Mouse (Mus musculus): ENCODE measurements around the gene Col27a1.

The Col27a1 gene

GRCm38 (mm10) chr4:63311426-63311825 lies 97.6 kb downstream of the Col27a1 start:
- DNase-seq = no peak

DNA sequence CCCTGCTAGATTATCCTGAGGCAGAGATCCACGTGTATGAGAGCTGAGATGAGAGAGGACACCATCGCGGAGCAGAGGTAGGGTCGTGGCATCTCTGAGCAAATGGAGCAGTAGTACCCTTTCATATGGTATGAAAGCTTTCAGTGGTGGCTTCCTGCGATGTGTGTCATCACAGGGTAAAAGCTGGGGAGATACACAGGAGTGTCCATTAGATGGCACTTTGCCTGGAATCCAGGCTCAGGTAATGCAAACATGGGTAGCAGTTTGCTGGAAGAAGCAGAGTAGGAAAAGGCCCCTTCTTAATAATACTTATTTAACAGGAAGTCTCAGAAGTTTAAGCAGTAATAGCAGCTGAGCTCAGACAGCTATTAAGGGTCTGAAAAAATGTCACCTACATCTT lies 100.3 kb downstream of the Col27a1 start:
- no peak for DNase-seq

DNA sequence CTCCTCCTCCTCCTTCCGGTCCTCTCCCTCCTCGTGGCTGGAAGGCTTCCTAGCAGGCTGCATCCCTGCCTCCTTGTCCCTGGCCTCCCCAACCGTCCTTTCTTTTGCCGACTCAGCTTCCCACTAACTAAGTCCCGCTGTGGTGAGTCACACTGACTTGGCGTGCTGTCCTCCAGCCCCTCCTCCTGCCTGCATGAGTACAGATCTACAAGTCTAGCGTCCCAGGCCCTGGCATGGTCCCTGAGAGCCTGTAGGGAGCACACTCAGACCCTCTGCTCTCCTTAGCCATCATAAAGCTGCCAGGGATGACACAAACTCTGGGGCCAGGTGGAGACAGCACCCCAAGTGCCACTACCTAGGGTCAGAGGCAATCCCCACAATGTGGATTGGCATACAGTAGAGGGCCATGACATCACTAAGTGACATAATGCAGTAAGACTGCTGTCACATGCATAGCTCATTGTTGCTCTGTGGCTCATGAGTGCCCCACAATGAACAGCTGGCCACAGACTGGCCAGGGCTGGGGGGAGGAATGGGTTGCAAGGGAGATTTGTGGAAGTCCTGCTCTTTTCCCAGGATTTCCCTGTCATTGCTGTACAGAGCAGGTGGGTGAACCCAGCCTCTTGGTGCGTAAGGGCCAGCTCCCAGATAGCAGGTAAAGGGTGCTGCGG lies 102.4 kb downstream of the Col27a1 start:
- peak in 1 of 2 experiments; percentile 10 for DNase-seq

DNA sequence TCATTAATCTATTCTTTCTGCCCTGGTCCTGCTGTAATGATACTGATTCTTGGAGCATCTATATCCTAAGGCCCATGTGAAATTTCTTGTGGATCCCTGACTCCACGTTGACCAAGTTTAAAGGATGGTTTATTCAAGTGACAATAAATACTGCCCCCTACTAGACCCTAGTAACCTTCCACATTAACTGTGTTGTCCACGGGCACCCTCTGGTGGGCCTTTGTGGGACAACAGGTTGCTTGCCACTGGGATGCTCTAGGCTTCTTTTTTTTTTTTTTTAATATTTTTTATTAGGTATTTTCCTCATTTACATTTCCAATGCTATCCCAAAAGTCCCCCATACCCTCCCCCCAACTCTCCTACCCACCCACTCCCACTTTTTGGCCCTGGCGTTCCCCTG lies 105.8 kb downstream of the Col27a1 start:
- peak; percentile 28 to 40 for DNase-seq

- DNase-seq = no peak
Observed at GRCm38 (mm10) chr4:63323275-63323815, 109.5 kb downstream of the Col27a1 start.

GRCm38 (mm10) chr4:63333403-63333802 lies 119.6 kb downstream of the Col27a1 start:
- DNase-seq = no peak

DNA sequence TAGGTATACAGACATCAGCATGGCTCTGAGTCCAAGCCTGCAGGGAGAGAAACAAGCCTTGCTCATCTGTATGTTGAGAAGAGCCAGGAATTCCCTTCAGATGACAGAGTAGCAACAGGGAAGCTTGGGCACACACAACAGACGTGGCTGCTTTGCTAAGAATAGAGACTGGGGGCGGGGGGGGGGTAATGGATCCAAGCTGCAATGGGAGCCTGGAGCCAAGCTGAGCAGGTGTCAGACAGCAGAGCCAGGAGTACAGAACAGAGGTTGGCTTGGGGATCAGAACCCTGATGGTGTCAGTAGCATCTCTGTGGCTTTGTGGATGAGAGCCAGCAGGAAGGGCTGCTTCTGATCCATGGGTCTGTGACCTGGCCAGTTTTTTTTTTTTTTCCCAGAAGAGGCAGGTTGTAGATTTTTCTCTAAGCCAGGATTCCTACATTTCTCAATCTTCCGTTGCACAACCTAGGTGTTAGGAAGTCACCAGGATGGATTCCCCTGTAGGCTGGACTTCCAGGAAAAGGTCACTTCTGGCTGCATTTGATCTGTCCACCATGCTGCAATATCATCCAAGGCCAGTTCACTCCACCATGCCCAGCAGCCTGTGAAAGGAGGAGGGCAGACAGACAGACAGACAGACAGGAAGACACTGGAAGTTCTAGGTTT lies 124.7 kb downstream of the Col27a1 start:
- no peak for DNase-seq

DNA sequence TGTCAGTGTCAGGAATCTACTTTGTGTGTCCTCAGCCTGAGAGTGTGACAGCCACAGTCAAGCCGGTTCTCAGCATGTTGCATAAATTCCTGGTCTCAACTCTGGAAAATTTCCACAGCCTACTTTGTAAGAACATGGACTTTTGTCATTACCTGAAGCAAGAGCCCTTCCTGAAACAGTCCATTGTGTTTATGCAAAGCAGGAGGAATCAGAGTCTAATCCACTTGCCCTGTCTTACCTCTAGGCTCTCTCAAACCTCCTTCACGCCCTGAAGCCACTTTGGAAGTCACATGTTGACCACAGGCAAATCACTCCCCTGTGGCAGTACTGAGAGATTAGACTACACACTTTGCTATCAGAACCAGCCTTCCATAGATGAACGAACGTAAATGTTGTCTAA lies 128.7 kb downstream of the Col27a1 start:
- no peak for DNase-seq

GRCm38 (mm10) chr4:63343608-63344007 lies 129.8 kb downstream of the Col27a1 start:
- DNase-seq = no peak

- peak; percentile 49 to 76 for DNase-seq
Observed at GRCm38 (mm10) chr4:63344295-63344694, 130.5 kb downstream of the Col27a1 start, which contains the start of gene Orm1. Gene Orm1, plus strand, starts transcription at chr4:63344560.

DNA sequence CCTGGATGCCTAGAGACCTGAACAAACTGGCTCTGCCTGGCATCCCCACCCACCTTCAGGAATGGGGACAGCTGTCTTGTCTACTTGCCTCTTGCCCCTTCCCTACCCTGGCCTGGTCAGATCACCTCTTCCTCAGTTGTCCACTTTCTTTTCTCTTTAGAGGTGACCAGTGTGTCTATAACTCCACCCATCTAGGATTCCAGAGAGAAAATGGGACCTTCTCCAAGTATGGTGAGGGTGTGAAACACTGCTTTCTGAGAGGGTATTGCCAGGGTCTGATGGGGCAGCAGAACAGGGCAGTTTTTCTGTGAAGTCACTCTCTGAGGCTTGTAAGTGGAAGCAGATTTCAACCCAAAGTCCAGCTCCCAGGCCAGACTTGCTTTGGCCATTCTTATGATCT lies 131.5 kb downstream of the Col27a1 start:
- no peak for DNase-seq

- DNase-seq = no peak
Observed at GRCm38 (mm10) chr4:63346659-63347058, 132.9 kb downstream of the Col27a1 start.

DNA sequence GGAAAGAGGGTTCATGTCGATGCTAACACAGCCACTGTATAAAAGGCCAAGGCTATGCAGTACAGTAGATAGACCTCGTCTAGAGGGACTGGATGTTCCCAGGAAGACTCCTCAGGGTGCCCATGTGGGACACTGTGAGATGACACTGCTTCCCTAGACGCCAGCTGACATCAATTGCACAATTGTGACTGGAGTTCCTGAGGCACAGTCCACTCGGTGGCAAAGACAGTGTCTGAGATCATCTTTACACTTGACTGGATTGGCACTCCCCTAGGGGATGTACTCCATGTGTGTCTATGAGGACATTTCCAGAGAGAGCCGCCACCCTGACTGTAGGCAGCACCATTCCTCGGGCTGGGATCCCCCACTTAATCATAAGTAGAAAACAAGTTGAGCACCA lies 134.7 kb downstream of the Col27a1 start:
- DNase-seq = no peak

- peak in 1 of 2 experiments; percentile 29 for DNase-seq
Observed at GRCm38 (mm10) chr4:63355877-63356665, 142.3 kb downstream of the Col27a1 start, which contains the start of gene Orm3. Gene Orm3, plus strand, starts transcription at chr4:63356162.

DNA sequence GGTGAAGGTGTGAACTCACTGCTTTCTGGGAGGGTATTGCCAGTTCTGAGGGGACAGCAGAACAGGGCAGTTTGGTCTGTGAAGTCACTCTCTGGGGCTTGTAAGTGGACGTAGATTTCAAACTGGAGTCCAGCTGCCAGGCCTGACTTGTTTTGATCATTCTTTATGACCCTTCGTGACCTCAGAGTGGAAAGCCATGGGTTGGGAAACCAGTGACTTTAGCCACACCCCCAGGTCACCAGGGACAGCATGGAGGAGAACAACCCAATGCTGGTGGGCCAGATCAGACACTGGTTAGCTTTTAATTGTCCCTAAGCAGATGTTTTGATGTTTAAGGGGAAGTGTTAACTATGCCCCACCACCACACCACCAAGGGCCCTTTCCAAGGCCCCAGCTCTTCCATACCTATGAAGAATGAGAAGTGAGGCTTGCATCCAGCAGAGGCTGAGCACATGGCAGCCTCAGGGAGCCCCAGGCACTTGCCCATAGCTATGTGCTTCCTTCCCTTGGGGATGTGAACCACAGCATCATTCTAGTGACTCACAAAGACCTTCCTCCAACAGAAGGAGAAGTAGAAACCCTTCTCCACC lies 143.3 kb downstream of the Col27a1 start:
- DNase-seq = peak; percentile 50 to 55

- no peak for DNase-seq
Observed at GRCm38 (mm10) chr4:63359861-63360260, 146.1 kb downstream of the Col27a1 start.

DNA sequence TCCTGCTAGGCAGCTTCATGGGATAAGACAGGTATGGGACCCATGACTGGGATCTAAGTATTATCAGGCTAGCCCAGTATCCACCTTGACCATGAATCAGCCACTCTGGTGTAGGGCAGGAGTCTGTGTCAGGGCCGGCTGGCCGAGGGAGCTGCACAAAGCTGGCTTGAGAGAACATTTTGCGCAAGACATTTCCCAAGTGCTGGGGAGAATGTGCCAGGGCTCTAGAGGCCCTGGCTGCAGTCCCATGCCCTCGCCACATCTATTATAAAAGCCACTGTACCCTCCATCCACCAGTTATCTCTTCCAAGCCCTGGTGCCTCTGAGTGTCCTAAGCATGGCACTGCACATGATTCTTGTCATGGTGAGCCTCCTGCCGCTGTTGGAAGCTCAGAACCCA lies 148.3 kb downstream of the Col27a1 start, which contains the start of gene Orm2:
Gene Orm2, plus strand, starts transcription at position 300 of the 400 bp plus-strand sequence.
- DNase-seq = peak; percentile 50 to 65

- DNase-seq = peak; percentile 81 to 83
Observed at GRCm38 (mm10) chr4:63368577-63368976, 154.8 kb downstream of the Col27a1 start.

- no peak for DNase-seq
Observed at GRCm38 (mm10) chr4:63370897-63371296, 157.1 kb downstream of the Col27a1 start.

- DNase-seq = peak in 1 of 2 experiments; percentile 33
Observed at GRCm38 (mm10) chr4:63371890-63372289, 158.1 kb downstream of the Col27a1 start.

GRCm38 (mm10) chr4:63373404-63373803 lies 159.6 kb downstream of the Col27a1 start:
- no peak for DNase-seq

DNA sequence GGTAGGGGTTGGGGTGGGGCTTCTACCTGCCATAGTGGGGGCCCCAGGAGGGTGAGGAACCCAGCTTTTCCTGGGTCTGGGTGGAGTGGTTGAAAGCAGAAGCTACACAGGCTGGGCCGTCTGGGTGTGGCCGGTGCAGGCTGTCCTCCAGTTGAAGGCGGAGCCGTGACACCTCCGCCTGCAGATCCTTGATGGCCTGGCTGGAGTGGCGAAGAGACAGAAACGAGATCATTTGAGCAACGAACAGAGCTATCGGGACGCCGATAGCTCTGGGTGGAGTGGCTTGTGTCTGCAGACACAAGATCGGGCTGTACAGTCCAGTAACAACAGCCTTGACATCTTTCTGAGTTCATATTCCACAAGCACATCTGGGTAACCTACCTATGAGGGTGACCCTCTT lies 160.5 kb downstream of the Col27a1 start:
- DNase-seq = no peak

DNA sequence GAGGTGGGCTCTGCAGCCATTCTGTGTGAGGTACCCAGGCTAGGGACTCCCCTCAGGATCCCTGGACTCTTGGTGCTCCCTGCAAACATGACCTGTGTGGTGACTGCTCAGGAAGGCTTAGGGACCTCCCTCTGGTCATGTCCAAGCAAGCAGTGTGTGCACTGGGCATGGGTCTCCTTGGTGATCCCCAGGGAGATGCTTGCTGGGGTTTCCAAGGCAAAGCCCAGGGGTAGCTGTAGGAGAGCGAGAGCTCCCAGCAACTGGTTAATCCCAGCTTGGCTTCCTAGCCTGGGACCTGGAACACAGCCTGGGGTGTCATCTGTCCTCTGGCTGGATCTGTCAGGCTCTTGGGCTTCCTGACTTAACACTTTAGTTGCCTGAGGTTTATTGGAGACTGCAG lies 161.6 kb downstream of the Col27a1 start:
- no peak for DNase-seq

All from lung, adult 18-20 months (tissue).